Mouse (Mus musculus) large intestine, adult 2 months (tissue): ENCODE results near the gene Dnaaf1. TPM values are rescaled to one million over a fixed set of nuclear protein-coding genes. Genes with fewer than 3 reads are reported as not detected.

Experiments
- DNase-seq: peaks from one replicate; pipeline ENCODE4 v3.0.0-alpha.2; 2012; ENCODE audit warnings: low read depth, low spot score
- WGBS: fragments of 180-500 bp; shearing (Covaris S2); methylation state at CpG from one replicate; pipeline ENCODE4 v1.1.7; 2018; 5-methylcytosine and 5-hydroxymethylcytosine counted together
- polyA plus RNA-seq: library from polyadenylated mRNA; depleted of rRNA; stranded (reverse); fragments of >200 nt; gene quantifications from 2 replicates; pipeline ENCODE4 v1.2.3, GENCODE M21; 2012

The Dnaaf1 gene
- polyA plus RNA-seq, 1 experiment, result 3.5 TPM

DNA sequence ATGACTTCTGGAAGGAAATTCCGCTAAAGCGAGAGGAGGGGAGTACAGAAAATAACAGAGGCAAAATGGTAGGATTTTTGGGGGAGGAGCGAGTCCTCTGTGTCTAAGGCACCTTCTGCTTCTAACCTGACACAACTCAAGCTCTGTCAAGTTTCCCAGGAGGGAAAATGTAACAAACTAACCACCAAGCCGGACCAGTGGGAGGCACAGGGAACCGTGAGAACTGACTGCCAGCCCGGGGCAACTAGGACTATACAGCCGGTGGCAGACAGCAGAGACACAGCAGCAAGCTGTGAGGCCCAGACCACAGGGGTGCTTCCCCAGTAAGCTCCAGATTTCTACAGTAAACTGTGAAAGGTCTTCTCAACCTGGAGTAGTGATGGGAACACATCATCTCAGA lies 6.1 kb upstream of the Dnaaf1 start:
- no peak for DNase-seq
- WGBS, result 83% methylated on average over 7 of the region's 7 CpGs

GRCm38 (mm10) chr8:119569881-119570280 lies 5.2 kb upstream of the Dnaaf1 start:
- no peak for DNase-seq
- WGBS, result 70% methylated on average over 4 of the region's 4 CpGs

DNA sequence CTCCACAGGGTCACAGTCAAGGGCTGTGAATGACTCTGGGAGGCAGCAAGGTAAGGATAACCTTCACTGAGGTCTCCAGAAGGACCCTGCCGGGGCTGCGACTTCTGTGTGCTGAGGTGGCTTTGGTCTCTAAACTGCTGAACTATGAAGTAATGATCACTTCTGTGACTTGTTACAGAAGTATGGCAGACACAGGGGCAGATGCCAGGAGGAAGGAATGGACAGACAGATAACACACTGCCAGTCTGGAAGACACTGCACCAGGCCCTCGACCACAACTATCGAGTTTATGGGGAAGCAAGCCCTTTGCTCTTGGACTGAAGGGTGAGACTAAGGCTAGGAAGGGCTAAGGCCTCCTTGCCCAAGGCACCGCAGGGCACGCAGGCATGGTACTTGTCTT lies 3.9 kb upstream of the Dnaaf1 start:
- no peak for DNase-seq
- 87% methylated on average over 6 of the region's 6 CpGs for WGBS

- WGBS, result 29% methylated on average over 4 of the region's 4 CpGs
- no peak for DNase-seq
These were observed 2.6 kb upstream of the Dnaaf1 start for GRCm38 (mm10) chr8:119572411-119572810.

DNA sequence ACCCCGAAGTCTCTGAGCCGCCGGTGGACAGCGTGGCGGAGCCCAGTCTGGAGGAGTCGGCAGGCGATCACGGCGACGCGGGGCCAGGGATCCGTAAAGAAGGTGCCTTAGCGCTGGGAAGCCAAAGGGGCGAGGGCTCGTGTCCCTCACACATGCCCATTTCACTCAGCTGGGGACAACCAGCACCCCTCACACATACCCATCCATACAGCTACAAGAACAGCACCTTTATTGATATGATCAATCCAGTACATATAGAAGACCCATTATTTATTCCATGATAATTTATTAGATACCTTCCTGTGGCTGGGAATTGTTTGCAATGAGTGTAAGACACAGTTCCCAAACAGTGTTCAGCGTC lies 311 bp downstream of the Dnaaf1 start:
- under 1% methylated on average over 16 of the region's 16 CpGs for WGBS
- no peak for DNase-seq

- WGBS, result 52% methylated on average over 13 of the region's 13 CpGs
- DNase-seq, result no peak
These were observed 4.1 kb downstream of the Dnaaf1 start for GRCm38 (mm10) chr8:119579096-119579495.

DNA sequence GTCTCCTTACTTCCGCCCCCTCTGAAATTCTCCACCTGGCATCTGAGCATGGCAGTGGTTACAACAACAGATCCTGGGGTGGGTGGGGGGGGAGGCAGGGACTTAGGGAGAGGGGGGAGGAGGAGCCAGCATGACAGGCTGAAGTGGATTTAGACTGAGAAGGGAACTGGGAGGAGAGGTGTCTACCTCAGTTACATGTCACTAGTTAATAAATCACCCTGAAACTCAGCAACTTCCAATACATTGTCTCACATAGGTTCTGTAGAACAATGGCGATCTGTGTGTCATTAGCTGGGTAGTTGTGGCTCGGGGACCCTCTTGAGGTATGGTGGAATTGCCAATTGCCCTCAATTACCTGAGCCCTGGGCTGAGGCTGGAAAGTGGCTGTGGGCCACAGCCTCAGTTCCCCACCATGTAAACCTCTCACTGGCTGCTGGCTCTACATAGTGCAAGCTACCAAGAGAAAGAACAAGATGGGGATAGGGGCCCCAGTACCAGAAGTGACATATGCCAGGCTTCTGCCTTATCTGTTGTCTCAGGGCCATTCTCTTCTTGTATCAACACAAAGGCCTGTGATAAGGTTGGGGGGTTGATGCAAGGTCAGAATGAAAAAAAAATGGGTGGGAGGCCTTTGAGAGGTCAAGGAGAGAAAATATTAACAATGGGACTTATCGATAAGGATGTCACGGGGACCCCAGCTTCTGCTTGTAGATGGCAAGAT lies 5.6 kb downstream of the Dnaaf1 start:
- 73% methylated on average over 5 of the region's 5 CpGs for WGBS
- no peak for DNase-seq

DNA sequence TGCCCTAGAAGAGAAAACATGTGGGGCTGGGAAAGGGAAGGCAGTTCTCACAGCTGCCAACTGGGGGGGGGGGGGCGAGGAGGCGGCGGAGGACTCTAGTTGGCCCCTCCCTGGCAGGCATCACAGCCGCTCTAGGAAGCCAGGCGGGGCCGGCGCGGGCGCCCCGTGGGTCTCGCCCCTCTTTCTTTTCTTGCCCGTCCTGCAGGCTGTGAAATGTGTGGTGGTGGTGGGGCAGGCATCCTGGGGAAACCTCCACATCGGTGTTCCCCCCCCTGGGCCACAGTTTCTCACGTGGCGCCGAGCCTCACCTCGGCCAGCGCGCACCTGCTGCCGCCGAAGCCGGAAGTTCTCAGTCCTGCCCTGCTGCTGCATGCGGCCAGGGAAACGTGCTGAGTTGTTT lies 10.9 kb downstream of the Dnaaf1 start:
- no peak for DNase-seq
- 6% methylated on average over 24 of the region's 24 CpGs for WGBS

GRCm38 (mm10) chr8:119588321-119588720 lies 13.3 kb downstream of the Dnaaf1 start:
- DNase-seq, result no peak
- WGBS, result 73% methylated on average over 4 of the region's 4 CpGs

DNA sequence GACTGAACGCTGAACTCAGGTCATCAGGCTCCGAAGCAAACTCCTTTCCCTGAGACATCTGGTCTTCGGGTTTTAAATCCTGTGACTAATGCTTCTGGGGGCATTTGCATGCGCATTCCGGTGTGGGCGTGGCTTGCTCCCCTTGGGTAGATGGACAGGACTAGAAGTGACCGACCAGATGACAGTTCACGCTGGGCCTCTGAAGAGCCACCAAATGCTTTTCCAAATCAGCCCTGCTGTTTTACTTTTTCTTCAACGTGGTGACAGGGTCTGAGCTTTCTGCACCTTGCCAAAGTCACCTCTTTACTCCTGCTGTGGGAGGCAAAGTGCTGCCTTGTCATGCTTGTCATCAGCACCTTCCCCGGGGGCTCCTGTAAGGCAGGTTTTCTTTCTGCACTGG lies 13.8 kb downstream of the Dnaaf1 start:
- DNase-seq, result no peak
- 62% methylated on average over 10 of the region's 10 CpGs for WGBS

DNA sequence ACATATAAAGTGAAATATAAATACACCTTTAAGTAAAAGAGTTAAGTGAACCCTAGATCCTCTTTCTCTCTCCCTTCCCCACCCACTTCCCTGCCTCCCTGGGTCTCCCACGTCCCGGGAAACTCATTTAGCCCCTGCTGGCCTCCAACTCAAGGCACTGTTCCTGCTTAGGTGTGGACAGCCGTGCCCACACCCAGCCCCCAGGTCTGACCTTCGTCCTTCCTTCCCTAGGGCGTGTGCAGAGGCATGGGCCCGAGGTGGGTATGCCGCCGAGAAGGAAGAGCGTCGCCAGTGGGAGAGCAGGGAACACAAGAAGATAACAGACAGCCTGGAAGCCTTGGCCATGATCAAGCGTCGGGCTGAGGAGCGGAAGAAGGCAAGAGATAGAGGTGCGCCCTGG lies 15.3 kb downstream of the Dnaaf1 start:
- DNase-seq, result peak; percentile 62
- 30% methylated on average over 14 of the region's 14 CpGs for WGBS

GRCm38 (mm10) chr8:119591456-119591855 lies 16.4 kb downstream of the Dnaaf1 start:
- WGBS, result 68% methylated on average over 7 of the region's 7 CpGs
- no peak for DNase-seq

- DNase-seq, result no peak
- WGBS, result 91% methylated on average over 4 of the region's 4 CpGs
These were observed 28.7 kb downstream of the Dnaaf1 start for GRCm38 (mm10) chr8:119603771-119604170.

DNA sequence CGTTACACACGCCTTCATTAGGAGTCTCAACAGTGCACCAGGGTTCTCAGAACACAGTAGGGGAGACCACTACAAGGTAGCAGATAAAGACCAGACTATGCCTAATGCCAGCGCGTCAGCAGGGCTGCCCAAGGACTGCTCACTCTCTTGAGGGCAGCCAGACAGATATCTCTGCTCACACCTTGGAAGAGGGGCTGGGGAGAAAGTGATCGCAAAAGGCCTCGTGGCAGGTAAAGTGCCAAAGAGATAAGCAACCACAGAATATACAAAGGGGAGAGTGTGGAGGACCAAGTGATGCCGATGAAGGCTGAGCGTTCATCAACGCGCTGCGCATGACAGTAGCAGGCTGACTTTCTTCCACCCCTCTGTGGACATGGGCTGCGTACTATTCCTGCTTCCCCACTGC lies 29.4 kb downstream of the Dnaaf1 start:
- 26% methylated on average over 12 of the region's 12 CpGs for WGBS
- no peak for DNase-seq

DNA sequence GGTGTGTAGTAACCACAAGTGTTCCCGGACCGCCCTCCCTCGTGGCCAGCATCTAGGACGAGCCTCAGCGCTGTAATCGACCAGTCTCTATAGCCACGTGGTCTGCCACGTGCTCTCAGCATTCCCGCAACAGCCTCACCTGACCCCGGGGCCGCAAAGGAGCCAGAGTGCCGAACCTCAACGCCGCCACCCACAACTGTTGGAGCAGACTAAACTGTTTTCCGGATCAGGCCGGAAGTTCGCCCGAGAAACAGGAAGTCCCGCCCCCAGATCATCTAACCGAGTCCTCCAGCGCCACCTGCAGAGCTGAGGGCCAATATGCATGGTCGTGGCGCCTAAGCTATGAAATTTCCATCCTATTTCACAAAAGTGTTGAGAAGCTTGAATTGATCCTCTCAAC lies 30.0 kb downstream of the Dnaaf1 start, which contains the start of gene Taf1c:
TSS of gene Taf1c (minus strand) at position 227 of the 400 bp plus-strand sequence.
- WGBS, result under 1% methylated on average over 23 of the region's 23 CpGs
- DNase-seq, result peak; percentile 76

DNA sequence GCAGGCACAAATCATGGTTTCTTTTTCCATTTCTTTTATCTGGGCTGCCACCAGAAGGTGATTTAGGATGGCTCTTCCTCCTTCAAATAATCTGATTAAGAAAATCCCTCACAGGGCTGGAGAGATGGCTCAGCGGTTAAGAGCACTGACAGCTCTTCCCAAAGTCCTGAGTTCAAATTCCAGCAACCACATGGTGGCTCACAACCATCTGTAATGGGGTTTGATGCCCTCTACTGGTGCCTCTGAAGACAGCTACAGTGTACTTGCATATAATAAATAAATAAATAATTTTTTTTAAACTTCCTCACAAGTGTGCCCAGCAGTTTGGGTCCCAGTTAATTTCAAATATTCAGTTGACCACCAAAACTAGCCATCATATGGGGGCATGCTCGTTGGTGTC lies 31.2 kb downstream of the Dnaaf1 start:
- no peak for DNase-seq
- 82% methylated on average over 2 of the region's 2 CpGs for WGBS

DNA sequence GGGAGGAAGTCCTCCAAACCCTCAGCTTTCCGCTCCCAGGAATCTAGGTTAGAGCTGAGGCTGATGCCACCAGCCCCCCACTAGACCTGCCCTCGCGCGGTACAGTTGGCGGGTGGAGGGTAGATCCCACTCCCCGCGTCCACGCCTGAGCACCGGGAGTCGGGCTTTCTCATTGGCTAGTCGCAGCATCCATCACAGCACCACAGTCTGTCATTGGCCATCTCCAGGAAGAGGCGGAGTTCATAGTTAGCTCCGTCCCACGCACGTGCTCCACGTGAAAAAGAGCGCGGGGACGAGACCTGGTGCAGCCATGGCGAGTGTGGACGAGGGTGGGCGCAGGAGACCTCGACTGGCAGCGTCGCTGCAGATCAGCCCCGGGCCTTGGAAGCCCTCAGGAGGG lies 37.4 kb downstream of the Dnaaf1 start, which contains the start of gene Adad2:
TSS of gene Adad2 (plus strand) at position 277 of the 400 bp plus-strand sequence.
- 84% methylated on average over 26 of the region's 26 CpGs for WGBS

GRCm38 (mm10) chr8:119615096-119615495 lies 40.1 kb downstream of the Dnaaf1 start:
- no peak for DNase-seq
- 85% methylated on average over 14 of the region's 14 CpGs for WGBS

More for the DNA sequence above, 37.4 kb downstream of the Dnaaf1 start, which contains the start of gene Adad2:
- DNase-seq, result no peak

GRCm38 (mm10) chr8:119616358-119616757 lies 41.3 kb downstream of the Dnaaf1 start:
- 80% methylated on average over 7 of the region's 7 CpGs for WGBS
- no peak for DNase-seq

DNA sequence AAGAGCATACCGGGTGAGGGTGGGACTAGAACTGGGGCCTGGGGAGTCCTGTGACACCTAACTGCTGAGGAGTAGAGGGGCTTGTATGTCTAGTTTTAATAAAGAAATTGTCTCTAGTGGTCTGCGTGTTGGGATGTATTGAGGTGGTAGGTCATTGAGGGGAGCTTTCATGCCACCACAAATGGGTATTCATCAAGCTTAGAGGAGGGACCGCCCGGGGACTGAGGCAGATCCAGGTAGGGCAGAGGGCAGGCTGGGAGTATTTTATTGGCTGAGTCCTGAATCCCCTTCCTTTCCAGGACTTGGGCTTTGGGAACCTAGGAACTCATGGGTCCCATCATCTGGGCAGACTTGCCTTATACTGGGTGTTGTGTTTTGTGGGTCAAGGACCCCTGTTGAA lies 41.8 kb downstream of the Dnaaf1 start:
- 80% methylated on average over 4 of the region's 4 CpGs for WGBS
- DNase-seq, result no peak

- DNase-seq, result no peak
- 72% methylated on average over 5 of the region's 5 CpGs for WGBS
These were observed 42.6 kb downstream of the Dnaaf1 start for GRCm38 (mm10) chr8:119617586-119617985.

- DNase-seq, result no peak
- 75% methylated on average over 5 of the region's 5 CpGs for WGBS
These were observed 43.9 kb downstream of the Dnaaf1 start for GRCm38 (mm10) chr8:119618887-119619286.
